22 mouse cellular contexts compared by ENCODE assay signal in the genomic region with DNA sequence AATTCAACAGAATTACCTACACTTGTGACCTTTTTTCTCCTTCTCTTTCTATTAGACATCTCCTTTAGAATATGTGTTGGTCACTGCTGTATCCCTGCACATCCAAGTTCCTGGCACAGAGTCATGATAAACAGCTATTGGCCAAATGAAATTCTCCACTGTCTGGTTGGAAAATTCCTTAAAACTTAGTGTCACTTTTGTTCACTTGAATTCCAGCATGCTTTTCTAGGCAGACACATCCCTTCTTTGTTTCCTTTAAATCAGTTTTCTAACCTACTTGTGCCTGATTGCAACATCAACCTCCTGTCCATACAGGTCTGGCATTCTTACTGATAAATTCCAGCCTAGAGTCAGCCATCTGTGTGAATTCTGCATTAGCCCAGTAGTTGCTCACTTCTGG. TPM values are rescaled to one million over a fixed set of nuclear protein-coding genes. Genes with fewer than 3 reads are reported as not detected.
DNase-seq lines count a peak whose midpoint lies in the region; ATAC-seq and TF ChIP-seq lines count a peak whose summit lies in the region.
"Had no signal": no experiment of that assay in that cellular context is flagged by ENCODE, and none has a peak within 500 bp of the region (broad histone marks: within the 10 kb centered on the region; RNA-seq: fewer than 3 reads in every experiment).

No protein-coding gene starts in this region.

- H3K36me3 ChIP-seq in heart, embryonic 15.5 days, result no peaks in the 10 kb centered on the region
- peaks cover 22% of the 10 kb centered on the region for H3K36me3 ChIP-seq in heart, embryonic 12.5 days
- no peaks in the 10 kb centered on the region for H3K36me3 ChIP-seq in kidney, adult 2 months (ENCODE audit: control insufficient read depth, insufficient read depth, low read length)

- no peak for ATAC-seq in heart, embryonic 15.5 days (replicated peaks; ENCODE audit: insufficient number of reproducible peaks, insufficient read depth, low FRiP score, low read depth)
- ATAC-seq in heart, embryonic 12.5 days (ENCODE audit: insufficient number of reproducible peaks, low FRiP score), result no peak
- no peak for ATAC-seq in inflammation-experienced regulatory T-cells, adult 6 months
- ATAC-seq: forebrain, embryonic 14.5 days; midbrain, embryonic 13.5 days had no signal

- TF ChIP-seq POLR2A in kidney, adult 2 months (IDR thresholded peaks at IDR 0.05; ENCODE audit: low read depth, low read length), result no peak

- no peak overlapping the region for H3K4me3 ChIP-seq in heart, embryonic 15.5 days
- no peak overlapping the region for H3K4me3 ChIP-seq in heart, embryonic 12.5 days
- H3K4me3 ChIP-seq in kidney, adult 2 months (ENCODE audit: insufficient read depth, low read depth, low read length), result no peak overlapping the region
- H3K4me3 ChIP-seq: hindbrain, embryonic 12.5 days; midbrain, embryonic 13.5 days had no signal

- H3K9me3 ChIP-seq in heart, embryonic 15.5 days (replicated peaks), result no peaks in the 10 kb centered on the region
- no peaks in the 10 kb centered on the region for H3K9me3 ChIP-seq in heart, embryonic 12.5 days (replicated peaks)
- H3K9me3 ChIP-seq: hindbrain, embryonic 12.5 days; midbrain, embryonic 13.5 days had no signal

- TF ChIP-seq CTCF in kidney, adult 2 months (conservative IDR thresholded peaks at IDR 0.05; ENCODE audit: insufficient read depth, insufficient read length, low read depth, low read length), result no peak

- DNase-seq in kidney, adult 2 months, result peak; percentile 30
- DNase-seq in kidney, adult 11 months, result no peak
- DNase-seq in Muller cell, postnatal 12 days (ENCODE audit: inconsistent ontology term), result peak; percentile 95
- peak; percentile 53 for DNase-seq in fibroblast of lung, adult 2 months (ENCODE audit: low read depth)
- DNase-seq: cerebellum, adult 11 months; gastrocnemius, postnatal 36 days; liver; lung, adult 2 months; lung, postnatal 10 days; right cerebral cortex, adult 18-20 months; spleen, adult 18-20 months; thymus, postnatal 25 days had no signal

- no peak overlapping the region for H3K4me2 ChIP-seq in heart, embryonic 15.5 days
- no peak overlapping the region for H3K4me2 ChIP-seq in heart, embryonic 12.5 days
- H3K4me2 ChIP-seq: hindbrain, embryonic 12.5 days; midbrain, embryonic 13.5 days had no signal

- peak overlapping the region; percentile 56 for H3K27ac ChIP-seq in heart, embryonic 15.5 days
- no peak overlapping the region; the same call in 1 of the 2 replicates for H3K27ac ChIP-seq in heart, embryonic 12.5 days (ENCODE audit: poor library complexity, severe bottlenecking)
- peak overlapping the region; percentile 79 for H3K27ac ChIP-seq in kidney, adult 2 months (ENCODE audit: insufficient read depth, low read depth, low read length)
- H3K27ac ChIP-seq: hindbrain, embryonic 12.5 days; liver, embryonic 14.5 days; macrophage; midbrain, embryonic 13.5 days had no signal

- no peaks in the 10 kb centered on the region for H3K27me3 ChIP-seq in heart, embryonic 15.5 days
- no peaks in the 10 kb centered on the region for H3K27me3 ChIP-seq in heart, embryonic 12.5 days (replicated peaks)
- H3K27me3 ChIP-seq in kidney, adult 2 months (replicated peaks; ENCODE audit: control insufficient read depth, insufficient read depth, low read length), result no peaks in the 10 kb centered on the region
- H3K27me3 ChIP-seq: CH12.LX; hindbrain, embryonic 12.5 days; midbrain, embryonic 13.5 days; Patski had no signal

- H3K4me1 ChIP-seq in heart, embryonic 15.5 days (replicated peaks), result peaks cover 59% of the 10 kb centered on the region
- H3K4me1 ChIP-seq in heart, embryonic 12.5 days (replicated peaks), result peaks cover 73% of the 10 kb centered on the region
- peaks cover 49% of the 10 kb centered on the region for H3K4me1 ChIP-seq in kidney, adult 2 months (ENCODE audit: control insufficient read depth, insufficient read depth, low read length)

- no peak overlapping the region for H3K9ac ChIP-seq in heart, embryonic 15.5 days
- H3K9ac ChIP-seq in heart, embryonic 12.5 days, result no peak overlapping the region
- H3K9ac ChIP-seq: hindbrain, embryonic 12.5 days; liver, embryonic 14.5 days; midbrain, embryonic 13.5 days had no signal

RNA-seq across cellular contexts. Expression of gene Maea, which starts 7.5 kb away (rescaled TPM):
- polyA plus RNA-seq in heart, embryonic 15.5 days (2015; fragmentation: Nextera tagmentation; extraction: Ambion mirVana), result 120 and 123 TPM in 2 replicates
- polyA plus RNA-seq in heart, embryonic 12.5 days (2016; fragmentation: Nextera tagmentation; extraction: Ambion mirVana), result 125 and 127 TPM in 2 replicates
- polyA plus RNA-seq in kidney, adult 2 months (2012; rRNA removed), result 109 and 123 TPM in 2 replicates
- 10 to 100 TPM; 64.2 to 91.0 (median 77.0) TPM for polyA plus RNA-seq in inflammation-experienced regulatory T-cells, adult 6 months (2017; shearing (Covaris generic))

RNA-seq across cellular contexts. Expression of gene Uvssa, which starts 35.5 kb away (rescaled TPM):
- 3.8 and 5.2 TPM in 2 replicates for polyA plus RNA-seq in heart, embryonic 15.5 days (2015; fragmentation: Nextera tagmentation; extraction: Ambion mirVana)
- 4.1 and 4.6 TPM in 2 replicates for polyA plus RNA-seq in heart, embryonic 12.5 days (2016; fragmentation: Nextera tagmentation; extraction: Ambion mirVana)
- polyA plus RNA-seq in kidney, adult 2 months (2012; rRNA removed), result 4.3 and 5.4 TPM in 2 replicates
- polyA plus RNA-seq in inflammation-experienced regulatory T-cells, adult 6 months (2017; shearing (Covaris generic)), result 10 to 100 TPM in 2 of 3 experiments, 1 to 10 TPM in 1; 9.7 to 32.4 (median 26.8) TPM
